Mouse (Mus musculus) gastrocnemius, adult 2 months (tissue): Measurements from ENCODE around the gene Zbtb21. TPM values are rescaled to one million over a fixed set of nuclear protein-coding genes. Genes with fewer than 3 reads are reported as not detected.

Experiments
- DNase-seq: peaks from one replicate; pipeline ENCODE4 v3.0.0; 2022
- H3K27ac ChIP-seq: fragments of 200-600 bp; 2 replicates; pipeline ENCODE4 v1.8.1; 2022; ENCODE audit warnings: mild to moderate bottlenecking
- H3K4me3 ChIP-seq: fragments of 200-600 bp; 2 replicates; pipeline ENCODE4 v1.8.1; 2022; ENCODE audit warnings: mild to moderate bottlenecking, moderate library complexity
- CTCF ChIP-seq: fragments of 200-600 bp; IDR thresholded peaks from 2 replicates; pipeline ENCODE4 v1.8.1; 2022; ENCODE audit warnings: antibody characterized with exemption, mild to moderate bottlenecking, moderate library complexity
- intact Hi-C: fragments of 180-260 bp; cut with DNase I; formaldehyde crosslinking; loops from one replicate; pipeline ENCODE4 v1.15.1; 2025
- total RNA-seq, 2 experiments: library from RNA; stranded (reverse); gene quantifications; 2 replicates each; pipeline ENCODE4 v1.2.3; 2021

Gene Zbtb21
- total RNA-seq, 2 experiments from 2014 or later = 7.4 to 9.1 TPM

DNA sequence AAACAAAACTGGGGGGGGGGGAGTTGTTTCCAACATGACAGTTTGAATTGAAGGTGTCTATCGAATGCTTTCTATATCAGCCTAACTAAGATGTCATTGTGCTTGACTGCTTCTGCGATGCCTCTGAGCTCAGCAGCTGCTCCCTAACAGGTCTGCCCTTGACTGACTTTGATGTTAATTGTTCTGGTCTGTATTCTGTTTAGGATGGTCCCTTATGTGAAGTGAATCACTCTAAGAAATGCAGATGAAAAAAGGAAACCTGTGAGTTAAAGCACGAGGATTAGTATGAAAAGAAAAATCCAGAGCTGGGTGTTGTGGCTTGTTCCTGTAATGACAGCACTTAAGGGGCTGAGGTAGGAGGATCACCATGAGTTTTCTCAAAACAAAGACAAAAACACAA lies 26.6 kb downstream of the Zbtb21 start:
- Histone ChIP-seq H3K4me3 (no peak overlapping the region), H3K27ac (no peak overlapping the region)
- no peak for TF ChIP-seq CTCF
- intact Hi-C loops = no loop called here
- no peak for DNase-seq

DNA sequence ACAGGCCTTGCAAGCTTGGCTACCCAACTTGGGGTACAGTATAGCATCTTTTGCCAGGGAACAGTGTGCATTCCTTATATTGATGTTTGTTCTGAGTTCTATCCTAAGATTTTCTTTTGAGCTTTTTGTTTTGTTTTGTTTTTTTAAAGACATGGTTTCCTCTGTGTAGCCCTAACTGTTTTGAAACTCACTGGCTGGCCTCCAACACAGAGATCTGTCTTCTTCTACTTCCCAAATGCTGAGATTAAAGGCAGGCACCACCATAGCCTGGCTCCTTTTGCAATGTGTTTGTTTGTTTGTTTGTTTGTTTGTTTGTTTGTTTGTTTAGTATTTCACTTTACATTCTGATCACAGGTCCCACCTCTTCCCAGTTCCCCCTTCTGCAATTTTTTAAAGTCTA lies 32.2 kb downstream of the Zbtb21 start:
- Histone ChIP-seq H3K27ac (peak overlapping the region; percentile 58), H3K4me3 (no peak overlapping the region)
- intact Hi-C loops = no loop called here
- peak; percentile 39 for DNase-seq
- TF ChIP-seq CTCF = no peak

DNA sequence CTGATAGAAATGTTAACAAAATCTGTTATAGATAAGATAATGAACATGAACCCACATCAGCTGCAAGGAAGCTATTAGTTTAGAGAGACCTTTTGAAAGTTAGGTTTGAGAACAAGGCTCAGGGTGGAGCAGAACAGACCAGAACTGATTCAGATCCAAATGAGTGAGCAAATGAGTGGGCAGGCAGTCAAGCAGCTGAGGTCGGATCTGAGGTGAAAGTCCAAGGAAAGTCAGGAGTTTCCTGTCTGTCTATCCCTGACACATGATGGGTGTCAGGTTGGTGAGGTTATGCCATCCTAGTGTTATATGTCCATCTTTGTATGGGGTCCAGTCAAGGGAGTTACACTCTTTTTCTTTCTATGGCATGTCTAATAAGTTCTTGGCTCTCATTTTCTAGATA lies 32.9 kb downstream of the Zbtb21 start:
- intact Hi-C loops = no loop called here
- Histone ChIP-seq H3K4me3 (no peak overlapping the region), H3K27ac (peak overlapping the region; percentile 58; the same call in 1 of the 2 replicates)
- peak; percentile 55 for DNase-seq
- no peak for TF ChIP-seq CTCF

DNA sequence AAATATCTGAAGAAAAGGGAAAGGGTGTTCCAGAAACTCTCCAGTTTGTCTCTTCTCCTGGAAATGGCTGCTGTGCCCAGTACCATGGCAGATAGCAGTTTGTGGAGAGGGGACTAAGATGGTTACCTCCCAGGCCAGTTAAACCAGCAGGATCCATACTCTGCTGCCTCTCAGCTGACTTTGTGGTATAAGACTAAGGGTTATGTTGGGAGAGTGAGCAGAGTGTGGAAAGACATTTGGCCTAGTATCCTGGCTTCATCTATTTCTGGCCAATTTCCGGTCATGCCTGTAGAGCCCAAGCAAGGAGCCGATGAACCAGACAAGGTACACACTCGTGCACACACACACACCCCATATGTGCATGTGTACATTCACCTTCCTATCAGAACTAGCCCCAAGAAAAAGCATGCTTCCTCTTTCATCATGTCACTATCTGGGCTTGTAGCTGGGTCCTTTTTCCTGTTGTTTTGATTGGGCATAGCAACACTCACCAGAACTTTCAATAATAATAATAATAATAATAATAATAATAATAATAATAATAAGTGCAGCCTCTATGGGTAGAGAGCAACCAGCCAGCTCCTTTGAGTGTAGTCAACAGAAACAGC lies 35.0 kb downstream of the Zbtb21 start:
- DNase-seq = no peak
- no peak overlapping the region for H3K4me3 ChIP-seq
- no peak overlapping the region for H3K27ac ChIP-seq
- TF ChIP-seq CTCF = no peak
- intact Hi-C loops = no loop called here

DNA sequence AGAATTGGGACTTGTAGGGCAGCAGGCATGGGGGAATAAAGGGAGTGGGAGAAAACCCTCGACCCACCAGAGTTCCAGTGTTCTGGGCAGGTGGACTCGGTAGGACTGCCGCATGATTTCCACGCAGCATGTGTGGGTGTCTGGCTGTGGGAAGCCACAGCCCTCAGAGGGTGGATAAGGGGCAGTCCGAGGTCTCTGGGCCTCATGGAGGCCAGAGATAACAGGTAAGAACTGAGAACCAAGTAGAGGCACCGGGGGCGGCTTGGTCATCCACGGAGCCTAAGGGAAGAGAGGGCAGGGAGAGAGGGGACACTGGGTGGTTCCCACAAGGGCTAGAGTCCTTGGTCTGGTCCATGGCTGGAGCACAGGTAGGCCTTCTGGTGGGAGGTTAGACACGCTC lies 36.0 kb downstream of the Zbtb21 start:
- intact Hi-C loops = no loop called here
- no peak for TF ChIP-seq CTCF

DNA sequence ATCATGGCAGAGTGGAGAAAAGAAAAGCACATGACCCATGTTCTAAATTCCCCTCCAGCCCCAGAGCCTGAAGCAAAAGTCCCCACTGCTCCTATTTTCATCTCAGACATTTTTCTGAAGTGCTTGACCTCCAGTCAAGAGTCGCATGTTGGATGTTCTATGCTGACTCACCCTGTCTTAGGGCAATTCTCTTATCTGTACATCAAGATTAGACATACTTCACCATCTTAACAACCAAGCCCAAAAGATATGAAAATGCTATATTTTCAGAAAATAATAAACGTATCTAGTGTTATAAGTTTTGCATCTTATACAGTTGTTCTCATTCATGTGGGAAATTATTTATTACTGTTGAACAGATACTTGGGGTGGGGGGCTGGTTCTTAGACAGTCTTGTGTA lies 36.7 kb downstream of the Zbtb21 start:
- no peak for DNase-seq
- TF ChIP-seq CTCF = no peak
- H3K4me3 ChIP-seq = no peak overlapping the region
- intact Hi-C loops = no loop called here
- no peak overlapping the region for H3K27ac ChIP-seq

More for the DNA sequence above, 36.0 kb downstream of the Zbtb21 start:
- H3K27ac ChIP-seq = no peak overlapping the region
- DNase-seq = no peak
- no peak overlapping the region for H3K4me3 ChIP-seq

DNA sequence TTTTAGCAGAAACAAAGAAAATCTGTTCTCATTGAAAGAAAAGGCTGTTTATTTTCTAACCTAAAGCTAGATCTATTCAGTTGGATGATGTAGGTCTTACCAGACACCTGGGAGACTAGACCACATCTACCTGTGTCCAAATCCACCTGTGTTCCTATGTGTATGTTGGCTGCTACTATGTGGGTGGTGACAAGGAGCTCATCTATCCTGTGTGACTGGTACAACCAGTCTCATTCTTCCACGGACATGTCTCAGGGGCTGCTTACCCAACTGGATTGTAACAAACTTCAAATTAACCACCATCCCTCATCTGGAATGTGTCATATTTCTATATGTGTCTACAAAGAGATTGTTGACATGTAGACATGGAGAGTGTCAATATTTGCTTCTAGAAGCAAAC lies 38.7 kb downstream of the Zbtb21 start:
- H3K4me3 ChIP-seq = no peak overlapping the region
- no peak for DNase-seq
- intact Hi-C loops = loop anchor here (2.0 kb wide), 1 partner anchor 73 kb away; the partner anchor contains the start of gene Prdm15
- no peak overlapping the region for H3K27ac ChIP-seq
- TF ChIP-seq CTCF = no peak

DNA sequence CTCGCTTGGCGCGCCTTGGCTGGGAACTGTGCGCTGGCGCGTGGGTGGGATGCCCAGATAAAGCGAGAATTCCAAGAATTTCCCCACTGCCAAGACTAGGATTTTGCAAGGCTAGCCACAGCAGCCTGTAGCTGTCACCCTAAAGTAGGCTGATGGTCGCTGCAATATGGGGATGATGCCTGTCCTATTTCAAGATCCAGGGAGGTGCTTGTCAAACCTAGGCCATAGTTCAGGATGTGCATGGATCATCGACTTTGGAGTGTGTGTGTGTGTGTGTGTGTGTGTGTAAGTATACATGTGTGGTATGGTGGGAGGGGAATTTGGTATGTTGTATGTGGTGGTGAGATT lies 39.7 kb downstream of the Zbtb21 start:
- intact Hi-C loops = loop anchor here (1.0 to 2.0 kb wide), 2 partner anchors 40 to 72 kb away; partner anchors contain the start of genes C2cd2, Prdm15 and Zbtb21
- TF ChIP-seq CTCF = no peak
- H3K27ac ChIP-seq = peak overlapping the region; percentile 99
- DNase-seq = no peak
- peak overlapping the region; percentile 98 for H3K4me3 ChIP-seq

DNA sequence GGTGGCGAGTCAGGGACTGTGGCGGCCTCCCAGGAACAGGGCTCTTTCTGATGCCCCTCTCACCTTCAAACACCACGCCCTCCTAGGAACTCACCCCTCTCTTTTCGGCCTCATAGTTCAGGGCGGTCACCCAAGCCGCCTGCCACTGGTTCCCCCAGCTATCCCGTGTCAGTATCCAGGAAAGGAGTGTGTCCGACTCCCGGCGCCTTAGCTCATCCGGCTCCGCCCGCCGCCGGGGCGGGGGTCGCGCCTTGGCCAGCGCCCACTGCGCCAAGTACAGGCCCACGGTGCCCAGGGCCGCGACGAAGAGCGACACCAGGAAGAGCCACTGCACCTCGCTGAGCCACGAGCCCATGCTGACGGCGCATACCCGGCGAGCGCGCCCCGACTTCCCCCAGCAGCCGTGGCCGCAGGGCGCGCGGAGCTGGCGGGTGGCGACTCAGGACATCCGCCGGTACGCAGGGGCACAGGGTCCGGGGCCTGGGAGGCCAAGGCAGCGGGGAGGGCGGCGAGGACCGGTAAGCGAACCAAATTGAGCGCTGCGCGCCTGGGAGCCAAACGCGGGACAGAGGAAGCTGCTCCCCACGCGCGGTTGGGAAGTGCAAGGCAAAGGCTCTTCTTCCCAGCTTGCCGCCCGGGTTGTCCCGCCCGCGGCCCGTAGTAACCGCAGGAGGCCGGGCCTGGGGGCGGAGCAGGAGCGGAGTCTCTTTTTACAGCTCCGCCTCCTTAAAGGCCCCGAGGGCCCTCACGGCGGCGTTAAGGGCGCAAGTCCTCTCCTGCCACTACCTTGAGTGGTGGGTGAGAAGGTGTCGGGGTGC lies 40.3 kb downstream of the Zbtb21 start:
- peak overlapping the region; percentile 99 for H3K27ac ChIP-seq
- peak; percentile 95 for DNase-seq
- intact Hi-C loops = loop anchor here (1.0 to 2.0 kb wide), 3 partner anchors 40 to 71 kb away; partner anchors contain the start of genes C2cd2, Prdm15 and Zbtb21
- TF ChIP-seq CTCF = peak; percentile 22; the same call in 1 of the 2 replicates
- H3K4me3 ChIP-seq = peak overlapping the region; percentile 98

DNA sequence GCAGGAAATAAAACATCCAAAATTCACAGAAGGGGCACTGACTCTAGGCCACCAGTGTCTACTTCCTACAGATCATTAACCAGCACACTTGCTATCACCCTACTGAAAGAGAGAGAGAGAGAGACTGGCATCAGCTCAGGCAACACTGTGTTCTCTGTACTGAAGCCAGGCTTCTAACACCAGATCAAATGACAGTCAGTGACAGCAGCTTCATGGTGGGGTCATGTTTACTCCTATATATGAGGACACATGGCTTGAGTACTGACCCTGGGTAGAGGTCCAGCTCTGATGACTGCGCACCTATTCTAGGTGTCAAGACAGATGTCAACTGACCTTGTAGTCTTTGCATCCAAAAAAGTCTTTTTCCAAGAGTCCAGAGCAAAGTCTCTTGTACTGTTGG lies 41.8 kb downstream of the Zbtb21 start:
- peak; percentile 83 for DNase-seq
- Histone ChIP-seq H3K4me3 (peak overlapping the region; percentile 98), H3K27ac (peak overlapping the region; percentile 99)
- intact Hi-C loops = loop anchor here (2.0 kb wide), 1 partner anchor 46 kb away; no protein-coding TSS in a partner anchor
- no peak for TF ChIP-seq CTCF

DNA sequence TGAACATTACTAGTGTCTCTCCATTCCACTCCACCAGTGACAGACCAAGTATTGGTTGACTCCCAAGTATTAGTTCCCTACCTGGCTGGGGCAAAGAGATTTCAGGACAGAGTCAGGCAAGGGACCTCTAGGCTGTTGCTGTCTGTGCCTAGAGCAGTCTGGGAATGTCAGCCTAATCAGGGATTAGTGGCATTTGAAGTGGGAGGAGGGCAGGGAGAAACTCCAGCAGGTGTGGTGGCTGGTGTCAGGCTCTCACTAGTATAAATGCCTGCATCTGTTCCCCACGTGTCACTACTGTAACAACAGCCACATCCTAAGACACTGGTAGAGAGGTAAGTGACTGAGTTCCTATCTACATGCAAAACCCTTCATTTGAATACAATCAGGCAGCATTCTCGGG lies 42.6 kb downstream of the Zbtb21 start:
- no peak for TF ChIP-seq CTCF
- Histone ChIP-seq H3K27ac (peak overlapping the region; percentile 99), H3K4me3 (peak overlapping the region; percentile 98)
- intact Hi-C loops = loop anchor here (2.0 kb wide), 1 partner anchor 45 kb away; no protein-coding TSS in a partner anchor
- DNase-seq = peak; percentile 64

DNA sequence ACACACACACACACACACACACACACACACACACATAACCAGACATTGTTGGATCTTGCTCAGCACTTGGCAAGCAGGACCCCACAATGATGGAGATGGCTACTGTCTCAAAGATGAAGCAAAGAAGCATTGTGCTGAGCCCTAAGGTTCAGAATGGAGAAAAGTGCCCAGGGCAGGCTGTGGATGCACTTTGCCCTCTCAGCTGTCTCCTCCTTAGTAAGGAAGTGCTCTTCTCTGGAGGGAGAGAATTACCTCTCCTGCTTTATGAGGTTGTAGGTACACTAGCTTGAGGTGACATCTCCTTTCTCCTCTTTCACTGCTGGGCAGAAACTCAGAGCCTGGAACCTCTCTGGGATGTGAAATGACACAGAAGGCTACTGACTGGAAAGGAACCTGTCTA lies 49.5 kb downstream of the Zbtb21 start:
- H3K27ac ChIP-seq = peak overlapping the region; percentile 99; the same call in 1 of the 2 replicates
- peak; percentile 15 for DNase-seq
- no peak for TF ChIP-seq CTCF
- intact Hi-C loops = no loop called here
- no peak overlapping the region for H3K4me3 ChIP-seq

DNA sequence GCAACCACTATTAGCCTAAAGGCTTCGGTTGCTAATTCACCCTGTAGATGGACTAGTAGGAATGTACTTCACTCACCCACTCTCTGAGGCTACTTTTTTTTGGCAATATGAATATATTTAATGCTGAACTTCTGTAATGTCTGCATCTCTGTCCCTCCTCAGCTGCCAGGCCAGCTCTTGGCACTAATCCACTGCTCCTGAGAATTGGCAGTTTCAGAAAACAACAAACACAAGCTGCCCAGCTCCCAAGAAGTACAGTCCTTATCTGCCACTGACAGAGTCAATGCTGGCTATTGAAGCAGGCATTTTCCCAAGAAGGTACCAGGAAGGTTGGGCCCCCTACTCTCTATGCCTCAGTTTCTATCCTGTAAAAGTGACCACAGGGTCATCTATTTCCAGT lies 53.1 kb downstream of the Zbtb21 start:
- Histone ChIP-seq H3K4me3 (no peak overlapping the region), H3K27ac (peak overlapping the region; percentile 16; the same call in 1 of the 2 replicates)
- intact Hi-C loops = no loop called here
- no peak for DNase-seq
- TF ChIP-seq CTCF = no peak
